Mouse (Mus musculus): ENCODE data around the gene Miga2.

- no peak for TF ChIP-seq POLR2A (IDR thresholded peaks at IDR 0.05; ENCODE audit: borderline replicate concordance, low read depth, low read length)
- no peak for TF ChIP-seq CTCF (IDR thresholded peaks at IDR 0.05; ENCODE audit: low read depth, low read length)
These were observed 53.6 kb downstream of the Miga2 start for GRCm38 (mm10) chr2:30417595-30418165.
